Mouse (Mus musculus): Measurements from ENCODE around the gene Naaa.

GRCm38 (mm10) chr5:92322612-92323011 is 44.6 kb upstream of the Naaa start:
- TF ChIP-seq CTCF (IDR thresholded peaks at IDR 0.05; ENCODE audit: control insufficient read depth, insufficient read depth, low read length), result no peak
- TF ChIP-seq POLR2A (IDR thresholded peaks at IDR 0.05; ENCODE audit: borderline replicate concordance, control insufficient read depth, low read depth, low read length), result no peak

All from bone marrow, adult 2 months (tissue).